Mouse (Mus musculus): ENCODE data around the gene Cutal.
A peak's percentile ranks its signal among the peaks of the same experiment; 100 is the strongest.

Cutal gene

GRCm38 (mm10) chr2:34884186-34884585 lies 10.0 kb downstream of the Cutal start:
- no peak for DNase-seq (ENCODE audit: low read depth)

- no peak for DNase-seq (ENCODE audit: low read depth)
These were observed 19.8 kb downstream of the Cutal start for GRCm38 (mm10) chr2:34893950-34894349.

GRCm38 (mm10) chr2:34895503-34896113 lies 21.4 kb downstream of the Cutal start:
- no peak for DNase-seq (ENCODE audit: low read depth)

GRCm38 (mm10) chr2:34896821-34897460 lies 22.7 kb downstream of the Cutal start:
- no peak for DNase-seq (ENCODE audit: low read depth)

GRCm38 (mm10) chr2:34897820-34898219 lies 23.6 kb downstream of the Cutal start:
- peak; percentile 71 for DNase-seq (ENCODE audit: low read depth)

- DNase-seq (ENCODE audit: low read depth): no peak
These were observed 25.5 kb downstream of the Cutal start for GRCm38 (mm10) chr2:34899682-34900081.

- DNase-seq (ENCODE audit: low read depth): peak; percentile 14
These were observed 26.2 kb downstream of the Cutal start for GRCm38 (mm10) chr2:34900412-34900811.

- DNase-seq (ENCODE audit: low read depth): no peak
These were observed 27.5 kb downstream of the Cutal start for GRCm38 (mm10) chr2:34901726-34902125.

GRCm38 (mm10) chr2:34902731-34903130 lies 28.5 kb downstream of the Cutal start:
- peak; percentile 32 for DNase-seq (ENCODE audit: low read depth)

- no peak for DNase-seq (ENCODE audit: low read depth)
These were observed 29.0 kb downstream of the Cutal start for GRCm38 (mm10) chr2:34903191-34903590.

- DNase-seq (ENCODE audit: low read depth): no peak
These were observed 29.6 kb downstream of the Cutal start for GRCm38 (mm10) chr2:34903652-34904405.

- DNase-seq (ENCODE audit: low read depth): peak; percentile 93
These were observed 30.8 kb downstream of the Cutal start for GRCm38 (mm10) chr2:34904849-34905542.

GRCm38 (mm10) chr2:34906426-34906825 lies 32.2 kb downstream of the Cutal start:
- no peak for DNase-seq (ENCODE audit: low read depth)

- DNase-seq (ENCODE audit: low read depth): peak; percentile 42
These were observed 32.8 kb downstream of the Cutal start for GRCm38 (mm10) chr2:34906861-34907604.

- no peak for DNase-seq (ENCODE audit: low read depth)
These were observed 35.5 kb downstream of the Cutal start for GRCm38 (mm10) chr2:34909719-34910118.

GRCm38 (mm10) chr2:34911871-34912270 lies 37.7 kb downstream of the Cutal start:
- DNase-seq (ENCODE audit: low read depth): no peak

- DNase-seq (ENCODE audit: low read depth): no peak
These were observed 38.4 kb downstream of the Cutal start for GRCm38 (mm10) chr2:34912613-34913012.

GRCm38 (mm10) chr2:34913218-34914068 lies 39.2 kb downstream of the Cutal start, which contains the start of gene Phf19:
TSS of gene Phf19 (minus strand) at chr2:34914026.
- peak; percentile 69 for DNase-seq (ENCODE audit: low read depth)

GRCm38 (mm10) chr2:34914069-34914822 lies 40.0 kb downstream of the Cutal start:
- DNase-seq (ENCODE audit: low read depth): no peak

GRCm38 (mm10) chr2:34914823-34915082 lies 40.6 kb downstream of the Cutal start:
- DNase-seq (ENCODE audit: low read depth): no peak
